Mouse (Mus musculus): ENCODE measurements around the gene Cd80. TPM values are rescaled to one million over a fixed set of nuclear protein-coding genes. Genes with fewer than 3 reads are reported as not detected.
"Not testable (repeated sequence)": the region's sequence is repeated elsewhere in the genome, so short reads cannot be mapped to it uniquely, and the experiment has no call there.

The Cd80 gene
- total and polyA plus RNA-seq, 3 experiments = 0.04 to 0.38 TPM; not detected in 1

- no peak overlapping the region for H3K27ac ChIP-seq (ENCODE audit: control insufficient read depth, low read depth, low read length)
- H3K9me3 ChIP-seq (replicated peaks; ENCODE audit: insufficient read depth, low read length) = no peaks in the 10 kb centered on the region
- H3K27me3 ChIP-seq (ENCODE audit: control insufficient read depth in 1 of 2, insufficient read depth in 2 of 2, low read length in 2 of 2) = no peaks in the 10 kb centered on the region
- no peak overlapping the region for H3K4me3 ChIP-seq (ENCODE audit: control insufficient read depth in 1 of 2, insufficient read depth in 1 of 2, low read depth in 2 of 2, low read length in 2 of 2)
- H3K79me2 ChIP-seq (ENCODE audit: control insufficient read depth, insufficient read depth, low read length, poor library complexity) = no peaks in the 10 kb centered on the region
- no peaks in the 10 kb centered on the region for H3K4me1 ChIP-seq (ENCODE audit: control insufficient read depth in 1 of 2, insufficient read depth in 2 of 2, low read length in 2 of 2)
- TF ChIP-seq UBTF (IDR thresholded peaks at IDR 0.05; ENCODE audit: borderline replicate concordance, insufficient read depth, low read depth, low read length) (no peak), SIN3A (IDR thresholded peaks at IDR 0.05; ENCODE audit: low read length) (no peak), ZNF384 (IDR thresholded peaks at IDR 0.05; ENCODE audit: low read depth, low read length) (no peak), NELFE (IDR thresholded peaks at IDR 0.05; ENCODE audit: low read depth, low read length) (no peak), JUND (IDR thresholded peaks at IDR 0.05; ENCODE audit: low read depth, low read length) (no peak), SMC3 (IDR thresholded peaks at IDR 0.05; ENCODE audit: low read depth, low read length) (no peak), ZC3H11A (IDR thresholded peaks at IDR 0.05; ENCODE audit: low read depth, low read length) (no peak), KAT2A (conservative IDR thresholded peaks at IDR 0.05; ENCODE audit: low read depth, low read length) (no peak), USF1 (IDR thresholded peaks at IDR 0.05; ENCODE audit: low read depth, low read length) (no peak), TBP (IDR thresholded peaks at IDR 0.05; ENCODE audit: low read depth, low read length) (no peak), MXI1 (IDR thresholded peaks at IDR 0.05; ENCODE audit: low read depth, low read length) (no peak), POLR2AphosphoS2 (IDR thresholded peaks at IDR 0.05; ENCODE audit: low read length) (no peak), GABPA (IDR thresholded peaks at IDR 0.05; ENCODE audit: low read depth, low read length) (no peak), TAL1 (IDR thresholded peaks at IDR 0.05; ENCODE audit: low read length) (no peak), NRF1 (IDR thresholded peaks at IDR 0.05; ENCODE audit: insufficient read depth, low read depth, low read length, poor library complexity, severe bottlenecking) (no peak)
- H3K9ac ChIP-seq (ENCODE audit: control insufficient read depth, low read depth, low read length, poor library complexity, severe bottlenecking) = no peak overlapping the region
- no peak for DNase-seq (ENCODE audit: low read depth, low spot score)
- no peaks in the 10 kb centered on the region; a peak in 1 of 4 replicates for H3K36me3 ChIP-seq (ENCODE audit: control insufficient read depth in 1 of 2, insufficient read depth in 2 of 2, low read length in 2 of 2)
Observed at GRCm38 (mm10) chr16:38445046-38445445, 10.3 kb upstream of the Cd80 start.

GRCm38 (mm10) chr16:38445576-38445975 lies 9.8 kb upstream of the Cd80 start:
- Histone ChIP-seq H3K79me2 (ENCODE audit: control insufficient read depth, insufficient read depth, low read length, poor library complexity) (no peaks in the 10 kb centered on the region), H3K27me3 (ENCODE audit: control insufficient read depth in 1 of 2, insufficient read depth in 2 of 2, low read length in 2 of 2) (no peaks in the 10 kb centered on the region), H3K4me1 (ENCODE audit: control insufficient read depth in 1 of 2, insufficient read depth in 2 of 2, low read length in 2 of 2) (no peaks in the 10 kb centered on the region), H3K9ac (ENCODE audit: control insufficient read depth, low read depth, low read length, poor library complexity, severe bottlenecking) (no peak overlapping the region), H3K27ac (ENCODE audit: control insufficient read depth, low read depth, low read length) (no peak overlapping the region), H3K36me3 (ENCODE audit: control insufficient read depth in 1 of 2, insufficient read depth in 2 of 2, low read length in 2 of 2) (no peaks in the 10 kb centered on the region; a peak in 1 of 4 replicates), H3K9me3 (replicated peaks; ENCODE audit: insufficient read depth, low read length) (no peaks in the 10 kb centered on the region), H3K4me3 (ENCODE audit: control insufficient read depth in 1 of 2, insufficient read depth in 1 of 2, low read depth in 2 of 2, low read length in 2 of 2) (no peak overlapping the region)
- TF ChIP-seq E2F4 (IDR thresholded peaks at IDR 0.05; ENCODE audit: borderline replicate concordance, low read depth, low read length) (no peak), ETS1 (IDR thresholded peaks at IDR 0.05; ENCODE audit: low read depth, low read length) (no peak), USF1 (IDR thresholded peaks at IDR 0.05; ENCODE audit: low read depth, low read length) (no peak), MYC (IDR thresholded peaks at IDR 0.05; ENCODE audit: low read depth, low read length) (no peak), MEF2A (IDR thresholded peaks at IDR 0.05; ENCODE audit: extremely low read depth, insufficient replicate concordance, low read depth, low read length, poor library complexity, severe bottlenecking) (no peak), NRF1 (IDR thresholded peaks at IDR 0.05; ENCODE audit: insufficient read depth, low read depth, low read length, poor library complexity, severe bottlenecking) (no peak)
- no peak for DNase-seq (ENCODE audit: low read depth, low spot score)

- not testable (repeated sequence) for H3K27me3 ChIP-seq (ENCODE audit: control insufficient read depth in 1 of 2, insufficient read depth in 2 of 2, low read length in 2 of 2); H3K9me3 ChIP-seq (replicated peaks; ENCODE audit: insufficient read depth, low read length); H3K27ac ChIP-seq (ENCODE audit: control insufficient read depth, low read depth, low read length); DNase-seq (ENCODE audit: low read depth, low spot score); H3K36me3 ChIP-seq (ENCODE audit: control insufficient read depth in 1 of 2, insufficient read depth in 2 of 2, low read length in 2 of 2); H3K4me1 ChIP-seq (ENCODE audit: control insufficient read depth in 1 of 2, insufficient read depth in 2 of 2, low read length in 2 of 2); H3K4me3 ChIP-seq (ENCODE audit: control insufficient read depth in 1 of 2, insufficient read depth in 1 of 2, low read depth in 2 of 2, low read length in 2 of 2); H3K9ac ChIP-seq (ENCODE audit: control insufficient read depth, low read depth, low read length, poor library complexity, severe bottlenecking); H3K79me2 ChIP-seq (ENCODE audit: control insufficient read depth, insufficient read depth, low read length, poor library complexity)
Observed at GRCm38 (mm10) chr16:38446141-38446540, 9.2 kb upstream of the Cd80 start.
